Mouse (Mus musculus) adrenal gland, postnatal 14 days (tissue): ENCODE results near the gene Anapc7. TPM values are rescaled to one million over a fixed set of nuclear protein-coding genes. Genes with fewer than 3 reads are reported as not detected.
A peak's percentile ranks its signal among the peaks of the same experiment; 100 is the strongest.
"Not testable (repeated sequence)": the region's sequence is repeated elsewhere in the genome, so short reads cannot be mapped to it uniquely, and the experiment has no call there.

Experiments used
- DNase-seq: peaks from one replicate; pipeline ENCODE4 v3.0.0; 2021; ENCODE audit warnings: mixed read lengths
- total RNA-seq: library from RNA; stranded (reverse); gene quantifications from 2 replicates; pipeline ENCODE4 v1.2.3, GENCODE M21; 2021

Gene Anapc7
- total RNA-seq, 1 experiment from 2014 or later, result 47.3 TPM

- no peak for DNase-seq
Observed at GRCm38 (mm10) chr5:122451324-122451723, 29.8 kb downstream of the Anapc7 start.

- DNase-seq, result no peak
Observed at GRCm38 (mm10) chr5:122452194-122452593, 30.7 kb downstream of the Anapc7 start.

DNA sequence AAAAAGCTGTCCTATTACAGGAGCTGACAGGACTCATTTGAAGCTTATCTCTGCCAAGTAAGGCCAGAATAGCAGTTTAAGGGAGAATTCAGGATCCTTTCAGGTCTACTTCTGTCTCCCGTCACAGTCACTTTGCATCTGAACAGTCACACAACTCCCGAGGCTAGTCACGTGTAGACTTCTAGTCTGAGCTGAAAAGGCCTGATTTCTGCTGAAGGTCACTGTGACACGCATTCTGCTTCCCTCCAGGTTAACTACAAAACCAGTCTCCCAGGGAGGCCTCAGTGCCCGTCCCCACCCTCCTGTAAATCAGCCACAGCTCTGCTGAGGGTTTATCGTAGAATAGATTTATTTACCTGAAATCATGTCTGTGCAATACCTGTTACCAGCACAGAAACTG, 31.7 kb downstream of the Anapc7 start:
- peak; percentile 45 for DNase-seq

DNA sequence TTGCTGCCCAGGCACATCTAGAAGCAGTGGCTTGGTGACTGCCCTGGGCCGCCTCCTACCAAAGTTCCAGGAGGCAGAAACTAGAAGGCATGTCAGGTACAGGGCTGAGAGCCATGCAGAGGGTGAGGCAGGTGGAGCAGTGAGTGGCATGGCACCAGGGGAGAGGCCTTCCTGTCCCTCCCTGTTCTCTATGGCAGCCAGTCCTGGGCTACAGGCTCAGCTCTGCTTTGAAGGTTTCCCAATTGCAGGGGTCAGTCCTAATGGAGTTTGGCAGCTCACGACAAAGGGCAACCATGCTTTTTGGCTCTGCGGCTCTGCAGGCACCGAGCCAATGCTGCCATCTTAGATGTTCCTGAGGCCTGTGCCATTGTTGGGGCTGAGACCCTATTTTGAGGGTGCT, 32.9 kb downstream of the Anapc7 start:
- DNase-seq, result peak; percentile 26

DNA sequence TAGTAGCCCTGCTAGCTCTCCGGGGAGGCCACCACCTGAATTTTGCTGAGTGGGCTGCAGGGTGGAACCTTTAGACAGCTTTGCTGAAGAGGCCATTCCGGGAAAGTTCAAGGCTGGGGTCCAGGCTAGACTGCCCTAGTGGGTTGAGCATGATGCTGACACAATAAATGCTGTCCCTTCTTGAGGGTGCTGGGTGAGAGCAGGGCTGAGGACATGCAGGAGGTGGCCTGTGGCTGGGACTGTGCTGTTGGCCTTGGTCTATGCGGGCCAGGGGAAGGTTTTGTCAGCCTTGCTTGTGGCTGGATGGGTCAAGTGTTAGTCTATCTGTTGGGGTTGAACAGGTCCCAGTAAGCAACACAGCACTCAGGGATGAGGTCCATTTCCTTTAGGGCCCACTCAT, 33.4 kb downstream of the Anapc7 start:
- peak; percentile 27 for DNase-seq

DNA sequence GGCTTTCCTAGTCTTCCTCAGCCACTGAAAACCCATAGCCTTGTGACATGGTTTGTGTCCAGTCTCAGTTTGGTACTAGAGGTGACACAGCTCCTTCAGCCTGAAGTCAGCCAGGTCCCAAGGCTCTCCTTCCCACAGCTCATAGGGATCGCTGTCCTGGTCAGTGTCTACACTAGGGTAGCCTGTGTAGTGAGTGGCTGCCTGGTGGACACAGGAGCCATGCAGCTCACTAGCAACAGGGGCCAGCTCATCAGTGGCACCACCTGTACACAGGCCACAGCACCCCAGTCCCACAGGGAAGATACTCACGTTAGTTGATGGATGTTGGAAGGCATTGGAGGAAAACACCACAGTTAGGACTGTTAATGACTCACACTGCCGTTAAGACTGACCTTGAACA, 34.1 kb downstream of the Anapc7 start:
- no peak for DNase-seq

GRCm38 (mm10) chr5:122457054-122457453, 35.6 kb downstream of the Anapc7 start:
- not testable (repeated sequence) for DNase-seq

GRCm38 (mm10) chr5:122458066-122458465, 36.6 kb downstream of the Anapc7 start:
- DNase-seq, result no peak

DNA sequence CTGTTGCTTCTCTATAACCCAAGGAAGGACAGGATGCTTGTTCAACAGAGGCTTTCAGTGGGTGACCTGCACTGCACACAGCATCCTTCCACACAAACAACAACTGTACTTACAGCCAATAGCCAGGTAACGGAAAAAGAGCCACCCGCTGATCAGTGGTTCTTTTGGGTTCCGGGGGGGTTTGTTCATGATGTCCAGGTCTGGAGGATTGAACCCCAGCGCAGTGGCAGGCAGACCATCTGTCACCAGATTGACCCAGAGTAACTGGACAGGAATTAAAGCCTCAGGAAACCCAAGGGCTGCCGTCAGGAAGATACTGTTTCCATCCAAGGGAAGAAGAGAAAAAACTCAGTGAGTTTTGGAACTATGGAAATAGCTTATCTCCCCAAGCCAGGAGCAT, 37.8 kb downstream of the Anapc7 start:
- no peak for DNase-seq

DNA sequence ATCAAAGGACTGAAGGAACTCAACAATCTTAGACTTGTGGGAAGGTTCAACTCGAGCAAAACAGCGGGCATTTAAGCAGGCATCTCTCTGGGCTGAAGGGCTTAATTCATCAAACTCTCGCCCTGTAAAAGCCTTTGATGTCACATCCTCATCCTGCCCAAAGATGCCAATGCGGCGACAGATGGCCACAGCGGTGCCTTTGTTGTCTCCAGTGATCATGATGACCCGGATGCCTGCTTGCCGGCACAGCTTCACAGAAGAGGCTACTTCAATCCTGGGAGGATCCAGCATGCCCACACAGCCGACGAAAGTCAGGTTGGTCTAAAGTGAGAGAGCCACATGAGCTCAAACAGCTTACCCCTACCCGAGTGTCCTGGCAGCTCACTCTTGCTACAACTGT, 39.2 kb downstream of the Anapc7 start:
- peak; percentile 66 for DNase-seq

DNA sequence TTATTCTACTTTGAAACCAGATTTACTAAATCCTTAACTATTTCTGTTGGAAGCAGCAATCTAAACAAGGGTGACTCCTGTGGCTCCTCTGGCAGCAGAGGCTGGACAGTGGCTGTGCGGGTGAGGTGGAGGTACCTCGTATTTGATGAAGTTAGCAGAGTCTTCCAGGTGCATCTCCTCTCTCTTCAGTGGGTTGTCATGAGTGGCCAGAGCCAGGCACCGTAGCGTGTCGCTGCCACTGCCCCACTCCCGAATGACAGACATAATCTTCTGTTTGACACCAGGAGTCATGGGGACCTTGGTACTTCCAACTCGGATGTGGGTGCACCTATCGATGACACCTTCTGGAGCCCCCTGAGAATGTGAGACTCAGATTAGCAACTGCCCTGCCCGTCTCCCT, 39.9 kb downstream of the Anapc7 start:
- DNase-seq, result no peak

DNA sequence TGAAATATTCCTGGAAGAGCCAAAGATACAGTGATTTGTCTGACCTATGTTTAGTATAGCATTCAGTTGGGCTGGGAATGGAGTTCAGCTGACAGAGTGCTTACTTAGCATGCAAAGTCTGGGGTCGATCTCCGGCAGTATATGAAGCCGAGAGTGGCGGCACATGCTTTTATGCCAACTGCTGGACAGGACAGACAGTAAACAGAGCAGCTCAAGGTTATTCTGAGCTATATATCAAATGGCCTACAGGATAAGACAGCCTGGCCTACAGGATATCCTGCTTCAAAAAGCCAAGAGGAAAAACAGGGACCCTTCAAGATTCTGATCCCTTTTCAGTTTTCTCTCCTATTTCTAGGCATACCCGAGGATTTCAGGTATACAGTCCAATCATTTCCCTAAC, 50.2 kb downstream of the Anapc7 start:
- DNase-seq, result peak; percentile 26

DNA sequence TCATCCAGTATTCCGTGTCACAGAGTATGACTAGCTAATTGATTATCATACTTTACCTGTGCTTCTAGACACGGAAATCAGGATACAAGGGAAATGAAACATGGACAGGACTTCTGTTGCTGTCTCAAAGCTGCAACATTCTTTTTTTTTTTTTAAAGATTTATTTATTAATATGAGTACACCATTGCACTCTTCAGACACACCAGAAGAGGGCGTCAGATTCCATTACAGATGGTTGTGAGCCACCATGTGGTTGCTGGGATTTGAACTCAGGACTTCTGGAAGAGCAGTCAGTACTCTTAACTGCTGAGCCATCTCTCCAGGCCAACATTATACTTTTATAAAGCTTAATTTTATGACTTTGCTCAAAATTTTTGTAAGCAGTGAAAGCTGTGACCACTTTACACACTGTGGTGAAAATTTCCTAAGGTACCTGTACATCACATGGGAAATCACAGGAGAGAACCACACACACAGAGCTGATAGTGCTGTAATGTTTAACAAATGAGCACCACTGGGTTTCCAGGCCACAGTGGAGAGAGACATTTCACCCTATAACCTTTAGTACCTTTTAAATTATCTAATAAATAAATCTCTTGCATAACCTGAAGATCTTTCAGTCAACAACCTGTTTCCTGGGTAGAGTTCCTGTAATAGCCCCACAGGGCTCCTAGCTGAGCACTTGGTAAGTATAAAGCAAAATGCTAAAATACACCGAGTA, 53.3 kb downstream of the Anapc7 start:
- DNase-seq, result no peak

DNA sequence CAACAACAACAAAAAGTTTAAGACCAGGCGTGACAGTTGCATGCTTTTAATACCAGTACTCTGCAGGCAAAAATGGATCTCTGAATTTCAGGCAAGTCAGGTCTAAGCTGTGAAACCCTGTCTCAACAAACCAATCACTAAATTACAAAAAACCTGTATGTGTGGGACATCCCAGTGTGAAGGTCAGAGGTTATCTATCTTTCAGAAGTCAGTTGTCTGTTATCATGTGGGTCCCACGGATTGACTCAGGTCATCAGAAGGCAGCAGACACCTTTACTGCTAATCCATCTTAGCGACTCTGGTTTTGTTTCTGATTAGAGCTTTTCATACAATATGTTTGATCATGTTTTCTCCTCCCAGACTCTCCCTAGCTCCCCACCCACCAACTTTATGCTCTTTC, 54.6 kb downstream of the Anapc7 start:
- no peak for DNase-seq

DNA sequence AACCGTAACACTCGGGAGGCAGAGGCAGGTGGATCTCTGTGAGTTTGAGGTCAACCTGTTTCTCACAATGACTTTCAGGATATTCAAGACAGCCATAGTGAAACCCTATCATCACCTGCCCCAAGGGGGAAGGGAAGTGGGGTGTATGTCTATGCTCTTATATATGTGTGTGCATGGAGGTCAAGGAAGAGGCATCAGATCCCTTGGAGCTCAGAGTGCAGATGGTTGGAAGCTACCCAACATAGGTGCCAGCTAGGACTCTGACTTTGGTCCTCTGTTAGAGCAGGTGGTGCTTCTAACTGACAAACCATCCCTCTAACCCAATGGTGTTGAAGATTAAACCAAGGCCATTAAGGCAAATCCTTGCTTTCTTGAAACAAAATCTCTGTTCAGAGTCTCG, 56.0 kb downstream of the Anapc7 start:
- DNase-seq, result no peak

GRCm38 (mm10) chr5:122479131-122479530, 57.6 kb downstream of the Anapc7 start:
- no peak for DNase-seq

GRCm38 (mm10) chr5:122481844-122482243, 60.4 kb downstream of the Anapc7 start:
- DNase-seq, result peak; percentile 29

GRCm38 (mm10) chr5:122482733-122483391, 61.4 kb downstream of the Anapc7 start:
- DNase-seq, result peak; percentile 35

DNA sequence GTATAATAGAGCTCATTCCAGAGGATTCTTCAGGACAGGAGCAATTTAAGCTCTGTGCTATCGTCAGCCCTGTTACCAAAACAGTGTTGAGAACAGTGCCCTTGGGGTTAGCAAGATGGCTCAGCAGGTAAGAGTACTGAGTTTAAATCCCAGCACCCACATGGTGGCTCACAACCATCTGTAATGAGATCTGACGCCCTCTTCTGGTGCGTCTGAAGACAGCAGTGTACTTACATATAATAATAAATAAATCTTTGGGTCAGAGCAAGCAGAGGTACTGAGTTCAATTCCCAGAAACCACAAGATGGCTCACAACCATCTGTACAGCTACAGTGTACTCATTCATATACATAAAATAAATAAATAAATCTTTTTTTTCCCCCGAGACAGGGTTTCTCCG, 64.8 kb downstream of the Anapc7 start:
- DNase-seq, result not testable (repeated sequence)

DNA sequence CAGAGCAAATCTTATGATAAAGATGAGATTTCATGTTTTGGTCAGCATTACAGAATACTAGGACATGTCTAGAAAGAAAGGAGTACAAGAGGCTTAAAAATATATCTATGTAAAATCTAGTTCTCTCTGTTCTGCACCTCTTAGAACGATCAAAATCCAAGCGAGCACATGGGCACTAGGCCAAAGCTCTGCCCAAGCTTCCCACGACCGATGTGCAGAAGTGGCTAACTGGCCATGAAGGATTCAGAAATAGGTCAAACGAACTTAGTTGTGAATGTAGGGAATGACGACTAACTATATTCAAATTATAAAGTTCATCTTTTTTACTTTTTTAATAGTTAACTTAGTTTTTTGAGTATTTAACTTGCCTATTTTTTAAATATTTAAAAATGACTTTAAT, 66.3 kb downstream of the Anapc7 start:
- no peak for DNase-seq

- DNase-seq, result no peak
Observed at GRCm38 (mm10) chr5:122490148-122490547, 68.7 kb downstream of the Anapc7 start.

DNA sequence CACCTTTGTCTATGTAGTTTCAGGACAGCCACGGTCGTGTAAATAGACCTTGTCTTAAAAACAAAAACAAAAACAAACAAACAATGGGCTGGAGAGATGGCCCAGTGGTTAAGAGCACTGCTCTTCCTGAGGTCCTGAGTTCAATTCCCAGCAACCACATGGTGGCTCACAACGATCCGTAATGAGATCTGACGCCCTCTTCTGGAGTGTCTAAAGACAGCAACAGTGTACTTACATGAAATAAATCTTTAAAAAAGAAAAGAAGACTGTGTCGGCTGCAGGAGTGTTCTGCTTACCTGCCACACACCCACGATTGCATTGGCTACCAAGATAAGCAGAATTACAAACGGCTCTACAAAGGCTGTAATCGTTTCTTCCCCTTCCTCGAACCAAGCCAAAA, 69.9 kb downstream of the Anapc7 start:
- DNase-seq, result no peak

DNA sequence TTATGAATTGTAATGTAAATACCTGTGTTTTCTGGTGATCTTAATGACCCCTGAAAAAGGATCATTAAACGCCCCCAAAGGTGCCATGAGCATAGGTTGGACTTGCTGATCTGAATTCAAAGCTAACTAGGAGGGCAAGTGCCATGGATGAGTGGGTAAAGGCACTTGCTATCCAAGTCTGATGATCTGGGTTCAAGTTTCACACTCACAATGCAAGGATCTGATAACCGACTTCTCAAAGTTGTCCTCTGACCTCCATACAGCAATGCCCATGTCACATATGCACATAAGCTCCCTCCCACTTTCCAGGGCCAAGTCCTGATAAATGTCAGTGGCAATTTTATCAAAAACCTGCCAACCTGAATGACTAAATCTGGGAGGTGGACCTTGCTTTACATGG, 71.5 kb downstream of the Anapc7 start:
- DNase-seq, result no peak

DNA sequence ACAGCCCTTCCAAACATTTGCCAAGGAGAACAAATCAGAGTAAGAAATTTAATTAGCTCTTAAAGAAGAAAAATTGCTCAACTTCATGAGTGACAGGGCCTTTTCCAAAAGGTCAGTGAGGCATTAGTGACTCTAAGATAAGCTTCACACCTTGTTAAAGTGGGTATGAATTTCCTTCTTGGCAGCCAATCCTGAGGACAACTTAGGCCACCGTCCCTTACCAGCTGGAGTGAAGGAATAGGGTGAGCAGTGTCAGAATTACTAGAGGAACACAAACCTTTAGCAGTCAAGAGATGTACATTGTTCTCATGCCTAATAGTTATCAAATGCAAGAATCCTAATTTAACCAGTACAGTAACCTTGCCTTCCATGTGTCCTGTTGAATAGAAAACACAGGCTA, 73.0 kb downstream of the Anapc7 start:
- DNase-seq, result no peak
